Mouse (Mus musculus) thymus, adult 2 months (tissue): Measurements from ENCODE around the gene Rhod.

Experiments
- CTCF ChIP-seq: fragments of 200-500 bp; IDR thresholded peaks from 2 replicates; pipeline ENCODE4 v1.5.1; 2012; ENCODE audit warnings: mild to moderate bottlenecking, control low read depth, low read length, moderate library complexity, borderline replicate concordance; ENCODE audit not compliant: control insufficient read depth, poor library complexity, insufficient read depth; ENCODE audit errors: extremely low read depth
- POLR2A ChIP-seq: fragments of 200-500 bp; IDR thresholded peaks from 2 replicates; pipeline ENCODE4 v1.6.1; 2012; ENCODE audit warnings: mild to moderate bottlenecking, low read length, control low read depth, moderate library complexity; ENCODE audit not compliant: control insufficient read depth, poor library complexity, insufficient read depth; ENCODE audit errors: extremely low read depth

GRCm38 (mm10) chr19:4441621-4442161 is 2.5 kb upstream of the Rhod start:
- no peak for TF ChIP-seq POLR2A
- TF ChIP-seq CTCF, result no peak
